Mouse (Mus musculus): ENCODE data around the gene Col27a1.

Gene Col27a1

GRCm38 (mm10) chr4:63213907-63214621 is at the start of gene Col27a1:
TSS of gene Col27a1 (plus strand) at chr4:63214004.
- peak; percentile 48 for DNase-seq

- no peak for DNase-seq
These were observed 48.2 kb upstream of the Col27a1 start for GRCm38 (mm10) chr4:63165636-63166035.

GRCm38 (mm10) chr4:63166323-63166722 is 47.5 kb upstream of the Col27a1 start:
- no peak for DNase-seq

- no peak for DNase-seq
These were observed 43.7 kb upstream of the Col27a1 start for GRCm38 (mm10) chr4:63170061-63170460.

GRCm38 (mm10) chr4:63171122-63171521 is 42.7 kb upstream of the Col27a1 start:
- DNase-seq: no peak

- no peak for DNase-seq
These were observed 41.7 kb upstream of the Col27a1 start, which contains the start of gene Kif12 for GRCm38 (mm10) chr4:63171969-63172685. TSS of gene Kif12 (minus strand) at chr4:63172131.

GRCm38 (mm10) chr4:63181556-63181955 is 32.2 kb upstream of the Col27a1 start:
- DNase-seq: peak; percentile 67

GRCm38 (mm10) chr4:63186281-63186870 is 27.4 kb upstream of the Col27a1 start:
- peak; percentile 12 for DNase-seq

- DNase-seq: no peak
These were observed 22.2 kb upstream of the Col27a1 start for GRCm38 (mm10) chr4:63191641-63192040.

- no peak for DNase-seq
These were observed 19.4 kb upstream of the Col27a1 start for GRCm38 (mm10) chr4:63194366-63194765.

GRCm38 (mm10) chr4:63199366-63199765 is 14.4 kb upstream of the Col27a1 start:
- no peak for DNase-seq

- no peak for DNase-seq
These were observed 9.9 kb upstream of the Col27a1 start for GRCm38 (mm10) chr4:63203874-63204273.

- DNase-seq: no peak
These were observed 8.2 kb upstream of the Col27a1 start for GRCm38 (mm10) chr4:63205583-63205982.

GRCm38 (mm10) chr4:63215185-63215992 is 1.6 kb downstream of the Col27a1 start:
- DNase-seq: peak; percentile 81

GRCm38 (mm10) chr4:63215993-63216531 is 2.3 kb downstream of the Col27a1 start:
- peak; percentile 76 for DNase-seq

- peak; percentile 41 for DNase-seq
These were observed 2.8 kb downstream of the Col27a1 start for GRCm38 (mm10) chr4:63216566-63216965.

GRCm38 (mm10) chr4:63217513-63217912 is 3.7 kb downstream of the Col27a1 start:
- DNase-seq: no peak

- no peak for DNase-seq
These were observed 5.3 kb downstream of the Col27a1 start for GRCm38 (mm10) chr4:63219059-63219458.

- DNase-seq: no peak
These were observed 5.8 kb downstream of the Col27a1 start for GRCm38 (mm10) chr4:63219635-63220034.

GRCm38 (mm10) chr4:63221096-63221958 is 7.5 kb downstream of the Col27a1 start:
- DNase-seq: no peak

- DNase-seq: no peak
These were observed 8.4 kb downstream of the Col27a1 start for GRCm38 (mm10) chr4:63222246-63222645.

GRCm38 (mm10) chr4:63225373-63225772 is 11.6 kb downstream of the Col27a1 start:
- no peak for DNase-seq

Measured in retina, postnatal 1 day (tissue).